Mouse (Mus musculus): Measurements from ENCODE around the gene Gpr152. TPM values are rescaled to one million over a fixed set of nuclear protein-coding genes. Genes with fewer than 3 reads are reported as not detected.

Gpr152 gene
- total RNA-seq, 2 experiments from 2014 or later: 0.07 TPM; not detected in 1

Other genes with a start within 250 kb of the Gpr152 start
- gene Tcirg1, start 232.7 kb upstream of the Gpr152 start, total RNA-seq (2021): 10 to 100 TPM; 19.2 to 22.9 TPM
- 100 to 1,000 TPM; 290 to 307 TPM for gene Ndufs8, start 227.0 kb upstream of the Gpr152 start, total RNA-seq (2021)
- gene Aldh3b1, start 210.0 kb upstream of the Gpr152 start, total RNA-seq (2021): 1 to 10 TPM; 1.6 to 1.9 TPM
- 10 to 100 TPM; 15.1 to 15.4 TPM for gene Unc93b1, start 204.6 kb upstream of the Gpr152 start, total RNA-seq (2021)
- gene Aldh3b3, start 181.1 kb upstream of the Gpr152 start, total RNA-seq (2021): under 1 TPM; 0.17 to 0.18 TPM
- under 1 TPM; 0.12 to 0.32 TPM for gene Aldh3b2, start 167.5 kb upstream of the Gpr152 start, total RNA-seq (2021)
- gene Acy3, start 153.2 kb upstream of the Gpr152 start, total RNA-seq (2021): 10 to 100 TPM; 10.6 to 12.0 TPM
- gene Tbx10, start 147.0 kb upstream of the Gpr152 start, total RNA-seq (2021): not detected
- gene Nudt8, start 139.2 kb upstream of the Gpr152 start, total RNA-seq (2021): 10 to 100 TPM; 56.6 to 63.2 TPM
- 1 to 10 TPM; 1.4 to 2.4 TPM for gene Gm49405, start 139.2 kb upstream of the Gpr152 start, total RNA-seq (2021)
- gene Doc2g, start 136.5 kb upstream of the Gpr152 start, total RNA-seq (2021): 100 to 1,000 TPM; 106 to 120 TPM
- gene Ndufv1, start 127.0 kb upstream of the Gpr152 start, total RNA-seq (2021): 100 to 1,000 TPM; 774 to 835 TPM
- 100 to 1,000 TPM; 219 to 261 TPM for gene Gstp1, start 101.8 kb upstream of the Gpr152 start, total RNA-seq (2021)
- gene Gstp2, start 93.8 kb upstream of the Gpr152 start, total RNA-seq (2021): 10 to 100 TPM; 69.7 to 73.5 TPM
- gene Gstp3, start 80.2 kb upstream of the Gpr152 start, total RNA-seq (2021): not detected
- not detected for gene Cabp2, start 58.2 kb upstream of the Gpr152 start, total RNA-seq (2021)
- gene Cdk2ap2, start 42.6 kb upstream of the Gpr152 start, total RNA-seq (2021): 10 to 100 TPM; 22.4 to 23.6 TPM
- gene Pitpnm1, start 39.8 kb upstream of the Gpr152 start, total RNA-seq (2021): 10 to 100 TPM; 41.8 to 42.9 TPM
- gene Aip, start 13.9 kb upstream of the Gpr152 start, total RNA-seq (2021): 10 to 100 TPM; 54.6 to 55.7 TPM
- gene Cabp4, start 4.2 kb downstream of the Gpr152 start, total RNA-seq (2021): under 1 TPM in 1 of 2 experiments, not detected in 1; 0.18 TPM
- 10 to 100 TPM; 74.6 to 74.8 TPM for gene Coro1b, start 8.8 kb downstream of the Gpr152 start, total RNA-seq (2021)
- gene Ptprcap, start 13.8 kb downstream of the Gpr152 start, total RNA-seq (2021): 1 to 10 TPM; 2.0 to 2.2 TPM
- gene Rps6kb2, start 23.6 kb downstream of the Gpr152 start, total RNA-seq (2021): 10 to 100 TPM; 26.0 to 26.3 TPM
- 10 to 100 TPM; 46.7 to 49.0 TPM for gene Carns1, start 35.7 kb downstream of the Gpr152 start, total RNA-seq (2021)
- gene Tbc1d10c, start 51.5 kb downstream of the Gpr152 start, total RNA-seq (2021): 1 to 10 TPM; 2.0 to 2.1 TPM
- gene Ppp1ca, start 52.3 kb downstream of the Gpr152 start, total RNA-seq (2021): 100 to 1,000 TPM; 481 to 484 TPM
- gene Rad9a, start 61.9 kb downstream of the Gpr152 start, total RNA-seq (2021): 1 to 10 TPM; 8.3 to 8.4 TPM
- 1 to 10 TPM; 2.1 to 2.7 TPM for gene Clcf1, start 74.5 kb downstream of the Gpr152 start, total RNA-seq (2021)
- not detected for gene AC109138.7, start 74.6 kb downstream of the Gpr152 start, total RNA-seq (2021)
- 10 to 100 TPM; 11.0 to 11.2 TPM for gene Pold4, start 92.1 kb downstream of the Gpr152 start, total RNA-seq (2021)
- gene Ssh3, start 129.4 kb downstream of the Gpr152 start, total RNA-seq (2021): 1 to 10 TPM; 8.4 to 9.0 TPM
- 1 to 10 TPM; 1.1 to 1.3 TPM for gene Ankrd13d, start 143.3 kb downstream of the Gpr152 start, total RNA-seq (2021)
- 10 to 100 TPM; 46.2 to 54.0 TPM for gene Grk2, start 166.4 kb downstream of the Gpr152 start, total RNA-seq (2021)